Mouse (Mus musculus): ENCODE measurements around the gene Optc.

Gene Optc

DNA sequence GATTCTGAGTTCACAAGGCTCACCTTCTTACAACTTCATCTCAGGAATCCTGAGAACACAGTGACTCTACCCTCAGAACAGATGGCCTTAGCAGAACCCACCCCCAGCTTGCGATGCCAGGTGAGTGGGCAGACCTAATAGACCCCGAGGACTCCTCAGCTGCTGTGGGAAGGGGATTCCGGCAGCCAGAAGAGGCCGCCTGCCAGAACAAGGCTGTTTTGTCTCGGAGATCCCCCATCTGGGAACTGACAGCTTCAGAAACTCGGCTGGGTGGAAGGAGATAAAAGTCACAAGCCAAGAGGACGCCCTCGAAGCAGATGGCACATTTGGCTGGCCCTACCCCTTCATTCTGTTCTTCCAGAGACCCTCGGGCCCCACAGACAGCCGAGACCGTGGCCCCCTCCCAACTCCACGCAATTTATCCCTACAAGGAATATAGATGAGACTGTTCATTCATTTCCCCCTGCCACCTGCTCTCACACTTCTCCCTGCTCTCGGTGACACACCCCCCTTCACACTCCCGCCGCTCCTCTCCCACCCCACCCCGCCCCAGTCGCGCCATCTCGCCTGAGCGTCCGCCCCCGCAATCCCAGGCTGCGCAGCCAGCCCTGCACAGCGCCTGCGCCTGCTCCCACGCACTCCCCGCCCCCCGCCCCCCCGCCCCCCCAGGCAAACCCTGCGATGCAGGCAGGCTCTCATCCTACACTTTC, at the start of gene Optc:
Gene Optc (minus strand): TSS at position 51 of the 710 bp plus-strand sequence.
- no peak for DNase-seq (ENCODE audit: low spot score in 2 of 2)

DNA sequence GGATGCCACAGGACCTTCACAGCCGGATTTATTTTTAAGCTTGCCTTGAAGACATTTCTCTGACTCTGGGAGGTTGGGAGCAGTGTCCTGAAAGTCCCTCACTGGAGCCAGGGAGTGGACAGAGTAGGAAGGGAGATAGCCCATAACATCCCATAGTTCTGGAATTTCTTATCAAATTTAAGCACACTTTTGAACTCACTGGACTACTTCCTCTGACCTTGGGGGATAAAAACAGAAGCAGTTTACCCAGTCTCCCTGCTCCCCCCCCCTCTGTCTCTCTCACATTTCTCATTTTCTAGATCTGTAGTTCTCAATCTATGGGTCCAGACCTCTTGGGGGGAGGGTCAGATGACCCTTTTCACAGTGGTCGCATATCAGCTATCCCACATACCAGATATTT, 46.2 kb upstream of the Optc start:
- DNase-seq (ENCODE audit: low spot score in 2 of 2): no peak

DNA sequence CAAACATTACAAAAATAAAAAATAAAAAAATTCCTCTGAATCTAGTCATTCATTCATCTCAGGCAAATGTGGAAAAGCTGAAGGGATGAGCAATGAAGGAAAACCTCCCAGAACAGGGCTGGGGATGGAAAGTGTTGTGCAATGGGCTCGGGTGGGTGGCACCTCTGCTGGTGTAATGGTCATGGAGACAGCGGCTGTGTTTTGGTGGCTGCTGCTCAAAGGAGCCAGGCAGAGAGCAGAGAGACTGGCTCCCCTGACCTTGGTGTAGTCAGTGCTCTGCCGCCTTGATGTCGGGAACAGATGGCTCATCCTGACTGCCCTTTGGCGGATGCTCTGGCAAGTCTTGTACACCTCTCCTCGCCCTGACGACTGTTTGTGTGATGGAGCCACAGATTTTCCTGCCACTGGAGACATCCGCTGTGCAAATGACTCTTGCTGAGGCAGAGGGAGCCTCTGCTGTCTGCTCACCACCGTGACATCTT, 45.5 kb upstream of the Optc start:
- no peak for DNase-seq (ENCODE audit: low spot score in 2 of 2)

DNA sequence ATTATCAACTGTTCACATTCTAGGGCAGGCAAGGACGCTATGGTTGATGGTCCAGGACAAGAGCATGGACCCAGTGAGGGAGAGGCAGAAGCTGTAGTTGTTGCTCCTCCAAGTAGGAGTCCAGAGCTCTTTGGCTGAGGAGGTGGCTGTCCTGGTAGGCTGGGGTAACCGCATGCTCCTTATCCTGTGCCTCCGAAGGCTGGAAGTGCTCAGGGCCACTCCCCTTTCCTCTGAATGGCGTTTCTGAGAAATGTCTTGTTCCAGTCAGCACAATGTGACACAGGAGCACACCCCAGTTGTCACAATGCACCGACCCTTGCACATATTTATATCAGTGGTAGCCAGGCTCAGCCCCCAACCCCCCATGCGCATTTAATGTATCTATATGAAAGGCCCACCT, 43.8 kb upstream of the Optc start:
- no peak for DNase-seq (ENCODE audit: low spot score in 2 of 2)

DNA sequence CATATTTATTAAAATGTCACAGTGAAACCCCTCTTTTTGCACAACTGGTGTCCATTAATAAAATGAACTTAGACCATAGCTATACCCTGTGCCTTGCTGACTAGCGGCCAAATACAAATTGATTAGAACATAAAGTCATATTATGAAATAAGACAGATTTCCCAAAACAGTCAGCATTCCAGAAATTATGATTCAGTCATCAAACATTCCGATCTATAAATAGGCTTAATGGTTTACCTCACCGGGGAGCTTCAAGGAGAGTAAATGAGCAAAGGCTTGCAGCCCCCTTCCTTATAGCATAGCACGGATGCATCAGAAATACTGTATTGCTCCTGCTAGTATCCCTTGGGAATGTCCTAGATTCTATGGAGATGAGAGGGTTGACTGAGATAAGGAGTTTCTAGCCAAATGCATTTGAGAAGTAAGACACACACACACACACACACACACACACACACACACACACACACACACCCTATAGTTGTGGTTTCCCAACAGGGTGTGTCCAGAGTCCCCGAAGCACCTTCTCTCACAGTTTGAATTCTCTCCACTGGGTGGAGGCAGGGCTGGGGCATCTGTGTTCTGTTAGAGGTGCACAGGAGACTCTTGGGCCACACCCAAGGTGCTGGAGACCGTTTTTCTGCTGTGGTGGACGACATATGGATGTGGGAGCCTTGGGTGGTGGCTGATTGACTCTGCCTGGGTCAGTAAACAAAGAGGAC, 42.4 kb upstream of the Optc start:
- no peak for DNase-seq (ENCODE audit: low spot score in 2 of 2)

DNA sequence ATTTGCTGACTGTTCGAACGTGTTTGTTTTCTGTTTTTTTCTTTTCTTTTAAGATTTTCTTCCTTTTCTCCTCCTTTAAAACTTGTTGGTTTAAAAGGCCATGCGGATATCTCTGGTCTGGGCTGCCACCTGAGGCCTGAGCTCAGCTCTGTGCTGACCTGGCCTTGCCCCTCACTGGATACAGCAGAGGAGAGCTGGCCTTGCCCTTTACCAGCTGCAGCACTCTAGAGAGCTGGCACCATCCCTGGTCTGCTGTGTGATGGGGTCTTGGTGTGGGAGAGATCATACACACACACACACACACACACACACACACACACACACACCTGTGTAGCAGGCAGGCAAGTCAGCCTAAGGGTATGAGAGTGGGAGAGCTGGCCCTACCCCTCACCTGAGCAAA, 37.3 kb upstream of the Optc start:
- DNase-seq (ENCODE audit: low spot score in 2 of 2): no peak

GRCm38 (mm10) chr1:133941904-133942303, 34.1 kb upstream of the Optc start:
- no peak for DNase-seq (ENCODE audit: low spot score in 2 of 2)

GRCm38 (mm10) chr1:133941158-133941860, 33.5 kb upstream of the Optc start:
- DNase-seq (ENCODE audit: low spot score in 2 of 2): no peak

- no peak for DNase-seq (ENCODE audit: low spot score in 2 of 2)
Measured at GRCm38 (mm10) chr1:133940481-133941092, 32.8 kb upstream of the Optc start.

- no peak for DNase-seq (ENCODE audit: low spot score in 2 of 2)
Measured at GRCm38 (mm10) chr1:133939708-133940107, 31.9 kb upstream of the Optc start.

DNA sequence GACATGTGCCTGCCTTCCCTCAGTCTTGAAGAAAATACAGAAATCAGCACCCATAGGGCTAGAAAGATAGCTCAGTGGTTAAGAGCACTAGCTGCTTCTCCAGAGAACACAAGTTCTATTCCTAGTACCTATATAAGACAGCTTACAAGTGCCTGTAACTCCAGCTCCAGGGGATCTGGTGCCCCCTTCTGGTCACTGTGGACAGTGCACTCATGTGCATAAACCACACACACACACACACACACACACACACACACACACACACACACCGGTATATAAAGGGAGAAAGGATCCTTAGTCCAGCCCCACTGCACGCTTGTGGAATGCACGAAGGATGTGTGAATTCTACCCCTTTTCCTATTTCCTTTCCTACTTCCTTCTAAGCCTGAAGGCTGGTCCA, 28.4 kb upstream of the Optc start:
- no peak for DNase-seq (ENCODE audit: low spot score in 2 of 2)

DNA sequence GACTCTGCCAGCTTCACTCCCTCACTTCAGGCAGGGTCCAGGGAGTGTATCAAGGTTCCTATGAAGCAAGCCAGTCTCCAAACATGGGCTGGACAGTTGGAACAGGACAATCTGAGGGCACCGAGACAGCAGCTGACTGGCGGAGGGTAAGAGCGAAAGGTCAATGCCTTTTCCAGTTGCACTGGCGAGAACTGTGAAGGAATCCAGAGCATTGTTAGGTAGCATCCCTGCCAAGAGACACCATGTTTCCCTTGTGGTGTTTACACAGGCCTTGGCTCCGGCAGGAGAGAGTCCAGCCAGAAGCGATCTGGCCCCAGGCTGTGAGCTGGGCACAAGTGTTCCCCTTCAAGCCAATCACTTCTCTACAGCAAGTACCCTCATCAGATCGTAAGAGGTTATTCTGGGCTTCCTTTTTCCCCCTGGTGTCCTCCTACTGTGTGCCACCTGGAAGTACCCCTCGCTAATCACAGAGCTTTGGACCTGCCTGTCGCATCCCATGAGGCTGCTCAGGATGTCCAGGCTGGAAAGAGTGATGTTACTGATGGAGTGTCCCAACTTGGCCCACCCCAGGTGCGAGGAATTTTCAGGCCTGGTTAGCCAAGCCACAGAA, 26.7 kb upstream of the Optc start:
- DNase-seq (ENCODE audit: low spot score in 2 of 2): no peak

- DNase-seq (ENCODE audit: low spot score in 2 of 2): no peak
Measured at GRCm38 (mm10) chr1:133933301-133934195, 25.7 kb upstream of the Optc start.

DNA sequence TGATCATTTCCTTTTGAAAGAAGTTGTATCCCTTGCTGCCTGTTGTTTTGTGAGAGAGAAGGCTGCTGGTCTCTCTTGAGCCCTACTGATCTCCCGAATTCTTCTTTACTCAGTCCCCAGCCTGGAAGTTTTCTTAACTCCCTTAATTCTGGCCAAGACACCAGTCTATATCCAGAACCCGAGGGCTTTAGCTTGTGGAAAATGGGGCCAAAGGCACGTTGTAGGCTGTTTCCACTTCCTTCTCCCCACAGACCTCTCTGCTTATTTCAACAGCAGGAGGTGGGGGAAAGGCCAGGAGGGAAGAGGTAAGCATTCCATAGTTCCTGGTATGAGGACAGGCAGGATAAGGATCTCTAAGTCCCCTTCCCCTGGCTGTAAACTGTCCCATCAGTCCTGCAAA, 22.2 kb upstream of the Optc start:
- no peak for DNase-seq (ENCODE audit: low spot score in 2 of 2)

DNA sequence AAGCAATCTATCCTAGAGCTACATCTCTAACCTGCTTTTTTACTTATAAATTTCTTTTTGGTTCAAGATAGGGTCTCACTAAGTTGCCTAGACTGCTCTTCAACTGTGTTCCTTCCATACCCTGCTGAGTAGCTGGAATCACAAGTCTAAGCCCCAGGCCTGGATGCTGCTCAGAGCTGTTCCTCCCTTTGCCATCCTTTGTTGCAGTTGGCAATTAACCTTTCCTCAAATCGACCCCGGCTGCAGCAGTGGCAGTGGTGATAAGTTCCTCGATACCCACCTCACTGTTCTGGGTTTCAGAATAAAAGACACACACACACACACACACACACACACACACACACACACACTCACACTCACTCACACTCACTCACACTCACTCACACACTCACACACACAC, 17.4 kb upstream of the Optc start:
- DNase-seq (ENCODE audit: low spot score in 2 of 2): no peak

DNA sequence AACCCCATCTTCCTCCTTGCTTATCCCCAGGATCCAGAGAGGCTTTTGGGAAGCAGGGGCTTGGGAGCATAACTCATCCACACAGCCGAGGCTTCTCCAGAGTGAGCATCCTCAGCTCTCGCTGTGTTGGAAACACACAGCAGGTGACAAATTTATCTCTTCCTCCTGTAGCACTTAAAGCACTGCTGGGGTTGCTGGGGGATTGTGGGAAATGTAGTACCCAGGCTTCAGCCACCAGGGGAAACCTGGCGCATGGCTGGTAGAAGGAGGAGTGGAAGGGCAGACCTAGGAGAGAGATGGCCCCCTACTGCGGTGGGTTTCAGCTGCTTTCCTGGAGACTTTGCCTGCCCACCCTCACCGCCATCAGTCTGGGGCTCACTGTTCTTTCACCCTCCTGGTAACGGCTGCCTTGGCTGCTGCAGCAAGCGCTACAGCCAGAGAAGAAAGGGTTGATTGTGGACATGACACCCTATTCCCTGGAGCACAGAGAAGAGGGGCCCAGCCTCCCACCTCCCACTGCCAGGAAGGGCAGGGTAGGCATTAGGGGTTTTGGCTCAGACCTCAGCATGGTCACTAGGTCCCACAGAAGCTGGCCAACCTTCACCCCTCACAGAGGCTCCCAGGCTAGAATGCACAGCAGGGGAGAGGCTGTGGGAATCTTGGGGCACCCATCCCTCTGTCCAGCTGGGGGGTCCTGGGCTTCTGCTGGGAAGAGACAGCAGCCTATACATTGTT, 16.5 kb upstream of the Optc start:
- DNase-seq (ENCODE audit: low spot score in 2 of 2): no peak

DNA sequence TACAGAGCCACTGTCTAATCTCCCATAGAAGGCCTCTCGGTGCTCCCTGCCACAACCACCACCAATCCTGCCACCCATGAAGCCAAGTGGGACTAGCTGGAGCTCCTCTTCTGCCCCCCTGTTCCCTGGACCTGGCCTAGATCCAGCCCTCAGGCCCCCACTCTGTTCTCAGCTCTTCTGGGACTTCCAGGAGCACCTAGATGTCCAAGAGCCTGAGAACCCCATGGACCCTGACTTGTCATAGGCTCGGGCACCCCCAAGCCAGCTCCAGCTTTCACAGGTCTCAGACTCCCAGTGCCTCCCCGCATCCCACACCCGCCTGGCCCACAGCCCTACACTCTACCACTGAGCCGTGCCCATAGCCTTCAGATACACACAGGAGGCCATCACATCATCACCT, 15.3 kb upstream of the Optc start:
- DNase-seq (ENCODE audit: low spot score in 2 of 2): no peak

GRCm38 (mm10) chr1:133921304-133921751, 13.5 kb upstream of the Optc start, which contains the start of gene Prelp:
Gene Prelp (minus strand): TSS chr1:133921414.
- DNase-seq (ENCODE audit: low spot score in 2 of 2): no peak

- DNase-seq (ENCODE audit: low spot score in 2 of 2): no peak
Measured at GRCm38 (mm10) chr1:133920876-133921275, 13.1 kb upstream of the Optc start.

- no peak for DNase-seq (ENCODE audit: low spot score in 2 of 2)
Measured at GRCm38 (mm10) chr1:133920401-133920800, 12.6 kb upstream of the Optc start.
